Mouse (Mus musculus) ES-CJ7 (cell line): Measurements from ENCODE around the gene Sfswap.
A peak's percentile ranks its signal among the peaks of the same experiment; 100 is the strongest.

Experiments used
- DNase-seq: peaks from one replicate; pipeline ENCODE4 v3.0.0; 2011; ENCODE audit warnings: low read depth, low spot score

Gene Sfswap

GRCm38 (mm10) chr5:129584583-129585541, 83.8 kb downstream of the Sfswap start:
- no peak for DNase-seq

- peak; percentile 88 for DNase-seq
Observed at GRCm38 (mm10) chr5:129586016-129586415, 85.0 kb downstream of the Sfswap start.

- DNase-seq: no peak
Observed at GRCm38 (mm10) chr5:129586471-129586870, 85.5 kb downstream of the Sfswap start.

- DNase-seq: peak; percentile 51
Observed at GRCm38 (mm10) chr5:129590915-129591314, 89.9 kb downstream of the Sfswap start.

- DNase-seq: peak; percentile 82
Observed at GRCm38 (mm10) chr5:129594116-129595114, 93.4 kb downstream of the Sfswap start.

GRCm38 (mm10) chr5:129602071-129602487, 101.1 kb downstream of the Sfswap start:
- peak; percentile 67 for DNase-seq

- DNase-seq: no peak
Observed at GRCm38 (mm10) chr5:129607476-129607875, 106.5 kb downstream of the Sfswap start.

- DNase-seq: peak; percentile 78
Observed at GRCm38 (mm10) chr5:129611060-129611459, 110.0 kb downstream of the Sfswap start.

- DNase-seq: peak; percentile 13
Observed at GRCm38 (mm10) chr5:129620600-129620999, 119.6 kb downstream of the Sfswap start.
